Mouse (Mus musculus) lung, postnatal 25 days (tissue): ENCODE data around the gene Fam76a.
"Not testable (repeated sequence)": the region's sequence is repeated elsewhere in the genome, so short reads cannot be mapped to it uniquely, and the experiment has no call there.

Experiments used
- DNase-seq: peaks from one replicate; pipeline ENCODE4 v3.0.0; 2022; ENCODE audit warnings: low spot score

Gene Fam76a

DNA sequence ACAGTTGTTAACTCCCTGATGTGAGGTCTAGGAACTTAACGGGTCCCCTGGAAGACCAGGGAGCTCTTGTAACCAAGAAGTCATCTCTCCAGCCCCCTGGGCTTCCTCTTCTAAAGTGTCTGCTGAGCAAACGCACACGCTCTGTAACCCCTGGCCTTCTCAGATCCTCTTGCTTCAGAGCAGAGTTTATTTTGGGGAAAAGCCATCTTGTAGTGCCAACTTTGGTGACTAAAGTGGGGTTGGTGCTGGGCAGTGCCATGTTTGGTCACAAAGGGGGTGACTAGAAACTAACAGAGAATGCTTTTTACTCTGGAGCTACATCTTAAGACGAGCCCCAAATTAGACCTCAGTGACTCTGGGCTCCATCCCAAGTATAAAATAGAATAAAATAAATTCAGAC, 22.4 kb upstream of the Fam76a start:
- DNase-seq, result no peak

- no peak for DNase-seq
Observed at GRCm38 (mm10) chr4:132944106-132944505, 21.7 kb upstream of the Fam76a start.

DNA sequence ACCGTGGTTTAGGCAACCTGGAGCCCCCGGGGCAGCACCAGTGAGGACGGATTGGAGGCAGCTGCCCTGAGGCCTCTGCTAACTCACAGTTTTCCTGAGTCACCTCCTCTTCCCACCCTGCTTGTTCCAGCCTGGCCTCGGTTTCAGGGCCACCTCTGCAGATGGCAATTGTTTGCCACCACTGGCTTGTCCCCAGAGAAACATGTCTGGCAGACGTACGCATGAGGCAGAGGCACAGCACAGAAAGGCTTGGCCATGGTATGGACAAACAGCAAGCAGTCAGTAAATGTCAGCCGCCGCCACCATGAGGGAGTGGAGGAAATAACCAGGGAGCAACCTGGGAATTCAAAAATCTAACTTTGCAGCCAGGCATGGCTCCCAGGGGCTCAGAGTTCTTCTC, 20.7 kb upstream of the Fam76a start:
- DNase-seq, result no peak

GRCm38 (mm10) chr4:132941012-132941729, 18.8 kb upstream of the Fam76a start:
- no peak for DNase-seq

- DNase-seq, result no peak
Observed at GRCm38 (mm10) chr4:132939421-132940127, 17.2 kb upstream of the Fam76a start.

GRCm38 (mm10) chr4:132938181-132938941, 16.0 kb upstream of the Fam76a start:
- no peak for DNase-seq

DNA sequence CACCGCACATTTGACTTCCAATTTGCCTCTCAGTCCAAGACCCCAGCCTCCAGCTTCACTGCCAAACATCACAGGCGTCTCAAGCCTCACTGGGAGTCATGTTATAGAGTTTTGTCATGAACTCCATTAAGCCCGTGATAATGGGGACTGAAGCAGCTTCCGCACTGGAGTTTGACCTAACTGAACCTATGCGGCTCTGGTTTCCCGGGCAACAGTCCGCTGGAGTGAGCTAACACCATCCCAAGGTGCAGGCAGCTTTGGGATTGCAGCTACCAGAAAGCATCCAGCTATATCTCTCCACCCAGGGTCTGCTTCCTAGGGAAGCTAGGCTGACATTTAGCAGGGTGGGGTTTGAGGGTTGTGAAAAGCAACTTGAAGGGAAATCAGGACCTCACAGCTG, 12.3 kb upstream of the Fam76a start:
- DNase-seq, result no peak

GRCm38 (mm10) chr4:132932752-132933404, 10.5 kb upstream of the Fam76a start:
- no peak for DNase-seq

DNA sequence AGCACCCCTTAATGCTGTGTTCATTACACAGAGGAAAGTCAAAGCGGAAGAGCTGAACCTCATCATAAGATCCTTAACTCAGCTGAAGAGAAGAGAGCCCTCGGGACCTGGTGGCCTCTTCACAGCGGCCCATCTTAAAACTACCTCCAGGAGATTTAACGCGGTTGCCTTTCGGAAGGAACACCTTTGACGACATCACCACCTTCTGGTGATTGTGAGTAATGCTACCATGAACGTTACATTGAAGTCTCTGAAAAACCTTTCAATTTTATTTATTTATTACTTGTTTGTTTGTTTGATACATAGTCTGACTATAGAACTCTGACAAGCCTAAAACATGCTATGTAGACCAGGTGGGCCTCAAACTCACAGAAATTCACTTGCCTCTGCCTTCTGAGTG, 8.4 kb upstream of the Fam76a start:
- peak; percentile 55 for DNase-seq

DNA sequence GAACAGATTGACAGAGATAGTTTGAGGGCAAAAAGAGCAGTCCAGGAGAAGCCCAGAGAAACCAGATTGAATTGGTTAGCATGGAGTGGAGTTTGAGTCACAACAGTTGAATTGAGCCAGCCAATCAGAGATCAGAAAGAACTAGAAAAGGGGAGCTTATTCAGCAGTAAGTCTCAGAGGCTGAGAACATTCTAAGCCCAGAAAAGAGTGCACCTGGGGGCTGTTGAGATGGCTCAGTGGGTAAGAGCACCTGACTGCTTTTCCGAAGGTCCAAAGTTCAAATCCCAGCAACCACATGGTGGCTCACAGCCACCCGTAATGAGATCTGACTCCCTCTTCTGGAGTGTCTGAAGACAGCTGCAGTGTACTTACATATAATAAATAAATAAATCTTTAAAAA, 4.2 kb upstream of the Fam76a start:
- DNase-seq, result not testable (repeated sequence)

GRCm38 (mm10) chr4:132922061-132922530, 262 bp downstream of the Fam76a start:
- peak; percentile 43 for DNase-seq

- no peak for DNase-seq
Observed at GRCm38 (mm10) chr4:132921488-132921887, 870 bp downstream of the Fam76a start.

DNA sequence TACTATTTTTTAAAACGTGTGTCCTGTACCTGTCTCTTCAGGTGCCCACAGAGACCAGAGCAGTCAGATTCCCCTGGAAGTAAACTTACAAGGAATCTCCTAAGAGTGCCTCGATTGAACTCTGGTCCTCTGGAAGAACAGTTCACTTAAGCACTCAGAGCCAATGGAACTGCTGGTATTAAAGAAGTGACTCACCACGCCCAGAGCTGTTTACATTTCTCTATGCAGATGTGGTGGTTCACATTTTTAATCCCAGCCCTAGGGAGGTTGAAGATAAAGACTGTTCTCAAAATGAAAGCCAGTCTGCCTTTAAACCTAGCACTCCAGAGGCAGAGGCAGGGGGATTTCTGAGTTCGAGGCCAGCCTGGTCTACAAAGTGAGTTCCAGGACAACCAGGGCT, 2.2 kb downstream of the Fam76a start:
- no peak for DNase-seq

GRCm38 (mm10) chr4:132918493-132918892, 3.9 kb downstream of the Fam76a start:
- not testable (repeated sequence) for DNase-seq

DNA sequence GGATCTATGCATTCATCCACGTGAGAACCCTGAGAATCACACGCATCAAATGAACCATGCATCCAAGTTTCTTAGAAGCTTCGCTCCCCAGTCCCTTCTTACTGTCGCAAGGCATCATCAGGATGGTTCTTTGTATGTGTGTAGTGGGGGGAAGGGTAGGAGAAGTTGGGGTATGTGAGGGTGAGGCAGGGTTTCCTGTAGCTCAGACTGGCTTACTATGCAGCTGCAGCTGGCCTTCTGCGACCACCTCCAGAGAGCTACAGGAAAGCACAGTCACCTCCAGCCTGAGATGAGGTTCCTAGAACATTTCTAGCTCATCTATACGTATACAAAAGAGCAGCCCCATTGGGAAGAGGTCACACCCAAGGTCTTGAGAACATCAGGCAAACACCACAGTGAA, 10.2 kb downstream of the Fam76a start:
- no peak for DNase-seq

DNA sequence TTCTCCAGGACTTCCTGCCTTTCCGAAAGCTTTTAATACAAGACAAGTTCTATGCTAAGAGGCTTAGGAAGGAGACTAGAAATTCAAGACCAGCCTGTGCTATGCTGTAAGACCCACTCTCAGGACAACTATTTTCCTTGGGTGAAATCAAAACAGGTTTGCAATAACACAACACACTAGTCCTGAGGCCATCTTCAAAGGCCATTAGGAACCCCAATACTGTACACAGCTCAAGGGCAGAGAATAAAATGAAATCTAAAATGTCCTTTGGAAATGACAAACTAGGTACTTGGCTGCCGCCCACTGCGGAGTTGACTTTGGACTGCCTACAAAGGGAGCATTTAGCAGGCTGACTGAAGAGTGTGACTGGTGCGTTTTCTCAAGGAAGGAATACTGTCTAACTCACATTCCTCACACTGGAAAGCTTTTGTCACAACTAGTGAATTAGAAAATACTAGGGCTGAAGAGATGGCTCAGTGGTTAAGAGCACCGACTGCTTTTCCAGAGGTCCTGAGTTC, 16.5 kb downstream of the Fam76a start:
- DNase-seq, result peak; percentile 12

- peak; percentile 56 for DNase-seq
Observed at GRCm38 (mm10) chr4:132904765-132905309, 17.5 kb downstream of the Fam76a start.

GRCm38 (mm10) chr4:132904071-132904470, 18.3 kb downstream of the Fam76a start:
- DNase-seq, result no peak

- no peak for DNase-seq
Observed at GRCm38 (mm10) chr4:132898197-132898596, 24.2 kb downstream of the Fam76a start.

DNA sequence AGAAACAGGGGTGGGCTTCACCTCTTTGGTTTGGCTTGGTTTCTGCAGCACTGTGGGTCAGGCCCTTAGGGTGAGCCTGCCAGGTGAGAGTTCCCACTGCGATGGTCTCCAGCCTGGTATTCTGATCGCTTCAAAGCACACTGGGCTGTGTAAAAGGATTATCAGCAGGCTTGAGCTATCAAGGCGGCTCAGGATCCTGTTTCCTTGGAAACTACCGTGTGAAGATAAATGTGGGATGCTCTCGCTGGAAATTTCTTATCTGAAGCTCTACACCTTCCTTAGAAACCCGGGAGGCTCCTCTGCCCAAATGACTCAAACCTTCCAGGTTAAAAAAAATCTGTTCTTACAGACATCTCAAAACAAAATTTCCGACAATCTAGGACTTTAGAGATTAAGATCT, 28.0 kb downstream of the Fam76a start:
- DNase-seq, result no peak

- peak; percentile 53 for DNase-seq
Observed at GRCm38 (mm10) chr4:132884844-132885374, 37.4 kb downstream of the Fam76a start.
